In the genomic region with DNA sequence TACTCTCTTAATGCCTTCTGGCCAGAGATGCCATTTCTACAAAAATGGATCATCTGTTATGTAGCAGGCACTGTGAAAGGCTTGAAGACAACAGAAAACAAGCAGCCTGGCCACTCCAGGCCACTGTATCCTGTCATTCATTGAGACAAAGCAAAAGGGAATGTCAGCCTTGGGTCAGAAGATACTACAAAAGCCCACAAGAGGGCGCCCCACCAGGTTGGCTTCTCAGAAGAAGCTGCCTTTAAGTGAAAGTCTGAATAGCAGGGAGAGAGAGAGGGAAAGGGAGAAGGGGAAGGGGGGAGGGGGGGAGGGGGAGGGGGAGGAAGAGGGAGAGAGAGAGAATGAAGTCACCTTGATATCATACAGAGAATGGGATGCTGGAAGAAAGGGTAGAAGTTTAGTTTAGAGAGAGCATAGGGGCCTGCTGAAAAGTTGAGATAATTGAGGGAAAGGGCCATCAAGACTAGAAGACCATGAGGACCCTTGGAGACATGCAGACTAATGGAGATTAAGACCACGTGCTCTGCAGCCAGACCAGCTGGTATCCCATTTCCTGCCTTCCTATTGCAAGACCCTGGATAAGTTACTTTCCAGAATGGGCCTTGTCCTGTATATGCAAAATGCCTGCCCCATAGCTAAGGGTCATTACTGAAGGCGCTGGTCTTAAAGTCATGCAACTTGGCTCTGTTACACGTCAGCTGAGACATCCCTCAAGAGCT, we compare ENCODE assay signal across 10 mouse cellular contexts. TPM values are rescaled to one million over a fixed set of nuclear protein-coding genes. Genes with fewer than 3 reads are reported as not detected.
DNase-seq lines count a peak whose midpoint lies in the region; ATAC-seq and TF ChIP-seq lines count a peak whose summit lies in the region.
"Had no signal": no experiment of that assay in that cellular context is flagged by ENCODE, and none has a peak within 500 bp of the region (broad histone marks: within the 10 kb centered on the region; RNA-seq: fewer than 3 reads in every experiment).

No protein-coding gene starts in this region.

- TF ChIP-seq POLR2A in heart, adult 2 months (IDR thresholded peaks at IDR 0.05; ENCODE audit: insufficient read depth, low read depth, low read length) = no peak

- H3K9ac ChIP-seq in heart, adult 2 months (ENCODE audit: low read depth, low read length) = no peak overlapping the region
- no peak overlapping the region for H3K9ac ChIP-seq in midbrain, embryonic 11.5 days (ENCODE audit: low read length)
- H3K9ac ChIP-seq in midbrain, embryonic 13.5 days (replicated peaks) = no peak overlapping the region

- no peak for TF ChIP-seq EP300 in heart, adult 2 months (IDR thresholded peaks at IDR 0.05; ENCODE audit: insufficient read depth, low read depth, low read length)

- no peaks in the 10 kb centered on the region for H3K9me3 ChIP-seq in midbrain, embryonic 11.5 days (ENCODE audit: control insufficient read depth, low read length)
- H3K9me3 ChIP-seq in midbrain, embryonic 13.5 days = no peaks in the 10 kb centered on the region

- no peak for ATAC-seq in midbrain, embryonic 11.5 days (ENCODE audit: low FRiP score)
- no peak for ATAC-seq in midbrain, embryonic 13.5 days
- peak; percentile 50 for ATAC-seq in common myeloid progenitor, adult 5-6 weeks (replicated peaks; ENCODE audit: low read depth, poor library complexity, severe bottlenecking)

- H3K36me3 ChIP-seq in heart, adult 2 months (ENCODE audit: control insufficient read depth, insufficient read depth, low read length) = no peaks in the 10 kb centered on the region
- H3K36me3 ChIP-seq in midbrain, embryonic 11.5 days (ENCODE audit: control insufficient read depth, insufficient read depth, low read length) = no peaks in the 10 kb centered on the region
- no peaks in the 10 kb centered on the region for H3K36me3 ChIP-seq in midbrain, embryonic 13.5 days

- 62% methylated on average over 4 of the region's 4 CpGs for WGBS in heart, adult 2 months
- WGBS in midbrain, embryonic 11.5 days = 63% methylated on average over 4 of the region's 4 CpGs
- WGBS in midbrain, embryonic 13.5 days = 67% methylated on average over 4 of the region's 4 CpGs

- no peaks in the 10 kb centered on the region for H3K4me1 ChIP-seq in heart, adult 2 months (ENCODE audit: control insufficient read depth, insufficient read depth, low read length)
- H3K4me1 ChIP-seq in midbrain, embryonic 11.5 days (ENCODE audit: control insufficient read depth, insufficient read depth, low read length) = no peaks in the 10 kb centered on the region
- no peaks in the 10 kb centered on the region; the same call in 1 of the 2 replicates for H3K4me1 ChIP-seq in midbrain, embryonic 13.5 days (replicated peaks)

- peak; percentile 36 for TF ChIP-seq CTCF in heart, adult 2 months (IDR thresholded peaks at IDR 0.05)

- H3K79me2 ChIP-seq in heart, adult 2 months (replicated peaks; ENCODE audit: control insufficient read depth, insufficient read depth, low read length) = no peaks in the 10 kb centered on the region

- intact Hi-C loops in heart, adult 2 months (cut with DNase I) = no loop called here

- H3K27ac ChIP-seq in heart, adult 2 months = no peak overlapping the region
- H3K27ac ChIP-seq in midbrain, embryonic 11.5 days (ENCODE audit: low read depth, low read length) = no peak overlapping the region
- H3K27ac ChIP-seq in midbrain, embryonic 13.5 days = no peak overlapping the region

- no peak for DNase-seq in heart, adult 2 months
- no peak for DNase-seq in heart, adult 8-10 months (ENCODE audit: low spot score)
- peak; percentile 84 for DNase-seq in midbrain, embryonic 11.5 days (ENCODE audit: low spot score, missing footprints)
- peak; percentile 67 for DNase-seq in thymus, postnatal 25 days
- no peak for DNase-seq in right cerebral cortex, postnatal 25 days
- DNase-seq in right cerebral cortex, postnatal 36 days (ENCODE audit: low spot score in 2 of 2) = no peak
- DNase-seq: lung, postnatal 4 days; right cerebral cortex, adult 18-20 months had no signal

- H3K4me3 ChIP-seq in heart, adult 2 months = no peak overlapping the region
- H3K4me3 ChIP-seq in midbrain, embryonic 11.5 days (ENCODE audit: low read depth, low read length) = no peak overlapping the region
- H3K4me3 ChIP-seq in midbrain, embryonic 13.5 days (replicated peaks) = no peak overlapping the region

- no peak overlapping the region for H3K4me2 ChIP-seq in midbrain, embryonic 11.5 days
- H3K4me2 ChIP-seq in midbrain, embryonic 13.5 days (replicated peaks) = no peak overlapping the region

- no peaks in the 10 kb centered on the region for H3K27me3 ChIP-seq in heart, adult 2 months (ENCODE audit: control insufficient read depth, insufficient read depth, low read length)
- H3K27me3 ChIP-seq in midbrain, embryonic 11.5 days (ENCODE audit: control insufficient read depth, insufficient read depth, low read length) = no peaks in the 10 kb centered on the region
- H3K27me3 ChIP-seq in midbrain, embryonic 13.5 days = no peaks in the 10 kb centered on the region

RNA-seq across cellular contexts. Expression of a gene that starts 18.6 kb away (rescaled TPM):
- 1 to 10 TPM; 1.0 to 1.1 TPM for total RNA-seq in heart, adult 2 months (2021)
- 2.1 and 3.2 TPM in 2 replicates for polyA plus RNA-seq in heart, adult 2 months (2012; rRNA removed)
- 1 to 10 TPM in 1 of 4 experiments, under 1 TPM in 3; 0.44 to 1.1 (median 0.73) TPM for total RNA-seq in heart, adult 8-10 months (2022)
- 0.18 and 0.39 TPM in 2 replicates for polyA plus RNA-seq in midbrain, embryonic 11.5 days (2014; fragmentation: Nextera tagmentation; extraction: Ambion mirVana)
- polyA plus RNA-seq in midbrain, embryonic 13.5 days (2015; fragmentation: Nextera tagmentation; extraction: Ambion mirVana) = 0.19 TPM in 2 replicates
- not detected in 2 replicates for total RNA-seq in common myeloid progenitor, adult 5-6 weeks (2017)

RNA-seq across cellular contexts. Expression of a gene that starts 48.7 kb away (rescaled TPM):
- total RNA-seq in heart, adult 2 months (2021) = under 1 TPM in 1 of 2 experiments, not detected in 1; 0.11 TPM
- polyA plus RNA-seq in heart, adult 2 months (2012; rRNA removed) = 0.18 and 0.20 TPM in 2 replicates
- total RNA-seq in heart, adult 8-10 months (2022) = under 1 TPM in 3 of 4 experiments, not detected in 1; 0.11 to 0.35 (median 0.17) TPM
- 8.1 and 9.0 TPM in 2 replicates for polyA plus RNA-seq in midbrain, embryonic 11.5 days (2014; fragmentation: Nextera tagmentation; extraction: Ambion mirVana)
- 41.6 and 45.9 TPM in 2 replicates for polyA plus RNA-seq in midbrain, embryonic 13.5 days (2015; fragmentation: Nextera tagmentation; extraction: Ambion mirVana)
- not detected in 2 replicates for total RNA-seq in common myeloid progenitor, adult 5-6 weeks (2017)

Comparison
In these comparisons a context has a peak if more than half of its experiments do, and no peak if none do; other contexts are left out.
1. DNase-seq: peak in midbrain, embryonic 11.5 days (single experiment) and thymus, postnatal 25 days (single experiment); none in heart, adult 2 months (0 of 2), heart, adult 8-10 months (single experiment), right cerebral cortex, postnatal 25 days (single experiment) and right cerebral cortex, postnatal 36 days (0 of 2).